Mouse (Mus musculus) olfactory bulb, adult 2 months (tissue): ENCODE measurements at regions not wholly inside any gene's neighbourhood (a gene's known extent, or its start where the extent isn't known, plus 50 kb on each side); places are given as distances from the start of the nearest gene placed in this dataset.
"Not testable (repeated sequence)": the region's sequence is repeated elsewhere in the genome, so short reads cannot be mapped to it uniquely, and the experiment has no call there.

ENCODE experiments used
- H3K27ac ChIP-seq: fragments of 200-500 bp; 2 replicates; pipeline ENCODE4 v1.5.1; 2012; ENCODE audit warnings: low read depth, low read length; ENCODE audit not compliant: insufficient read depth
- H3K4me1 ChIP-seq: fragments of 200-500 bp; 2 replicates; pipeline ENCODE4 v1.6.1; 2012; ENCODE audit warnings: low read length; ENCODE audit not compliant: control insufficient read depth, insufficient read depth
- H3K4me3 ChIP-seq: fragments of 200-500 bp; 2 replicates; pipeline ENCODE4 v1.5.1; 2012; ENCODE audit warnings: mild to moderate bottlenecking, low read depth, low read length, moderate library complexity; ENCODE audit not compliant: insufficient read depth
- CTCF ChIP-seq: fragments of 200-500 bp; IDR thresholded peaks from 2 replicates; pipeline ENCODE4 v1.5.1; 2012; ENCODE audit warnings: low read depth, mild to moderate bottlenecking, low read length, moderate library complexity; ENCODE audit not compliant: insufficient read depth
- POLR2A ChIP-seq: fragments of 200-500 bp; IDR thresholded peaks from 2 replicates; pipeline ENCODE4 v1.6.1; 2012; ENCODE audit warnings: mild to moderate bottlenecking, low read depth, low read length, moderate library complexity; ENCODE audit not compliant: insufficient read depth
- WGBS: fragments of 180-500 bp; shearing (Covaris S2); methylation state at CpG from one replicate; pipeline ENCODE4 v1.1.7; 2018; 5-methylcytosine and 5-hydroxymethylcytosine counted together

GRCm38 (mm10) chr13:42000966-42001365, 50.9 kb upstream of the Hivep1 start:
- H3K4me3 ChIP-seq: no peak overlapping the region
- H3K27ac ChIP-seq: no peak overlapping the region
- no peak for TF ChIP-seq CTCF
- TF ChIP-seq POLR2A: no peak
- WGBS: 96% methylated on average over 3 of the region's 3 CpGs
- H3K4me1 ChIP-seq: no peaks in the 10 kb centered on the region

GRCm38 (mm10) chr13:41997883-41998282, 53.9 kb upstream of the Hivep1 start:
- H3K27ac ChIP-seq: no peak overlapping the region
- H3K4me1 ChIP-seq: no peaks in the 10 kb centered on the region
- WGBS: 41% methylated on average over 9 of the region's 9 CpGs
- TF ChIP-seq POLR2A (no peak), CTCF (no peak)
- no peak overlapping the region for H3K4me3 ChIP-seq

GRCm38 (mm10) chr13:41994126-41994525, 57.7 kb upstream of the Hivep1 start:
- WGBS: 74% methylated on average over 3 of the region's 3 CpGs
- Histone ChIP-seq H3K4me1 (no peaks in the 10 kb centered on the region), H3K27ac (no peak overlapping the region), H3K4me3 (no peak overlapping the region)
- no peak for TF ChIP-seq POLR2A
- TF ChIP-seq CTCF: no peak

GRCm38 (mm10) chr13:41975918-41976317, 75.9 kb upstream of the Hivep1 start:
- TF ChIP-seq CTCF (no peak), POLR2A (no peak)
- Histone ChIP-seq H3K4me3 (no peak overlapping the region), H3K4me1 (no peaks in the 10 kb centered on the region), H3K27ac (no peak overlapping the region)
- 84% methylated on average over 3 of the region's 3 CpGs for WGBS

GRCm38 (mm10) chr13:41962915-41963314, 88.9 kb upstream of the Hivep1 start:
- 78% methylated on average over 3 of the region's 3 CpGs for WGBS
- no peaks in the 10 kb centered on the region for H3K4me1 ChIP-seq
- no peak overlapping the region for H3K4me3 ChIP-seq
- H3K27ac ChIP-seq: no peak overlapping the region
- TF ChIP-seq POLR2A (no peak), CTCF (no peak)

- not testable (repeated sequence) for H3K27ac ChIP-seq, H3K4me3 ChIP-seq, H3K4me1 ChIP-seq
- WGBS: 88% methylated on average over 3 of the region's 3 CpGs
Observed at GRCm38 (mm10) chr13:41960960-41961359, 90.9 kb upstream of the Hivep1 start.

- Histone ChIP-seq H3K4me3 (no peak overlapping the region), H3K27ac (no peak overlapping the region), H3K4me1 (no peaks in the 10 kb centered on the region)
- TF ChIP-seq CTCF (no peak), POLR2A (no peak)
- WGBS: 67% methylated on average over 4 of the region's 4 CpGs
Observed at GRCm38 (mm10) chr13:41957932-41958331, 93.9 kb upstream of the Hivep1 start.

- TF ChIP-seq CTCF (no peak), POLR2A (no peak)
- Histone ChIP-seq H3K27ac (no peak overlapping the region), H3K4me1 (no peaks in the 10 kb centered on the region), H3K4me3 (no peak overlapping the region)
- WGBS: 93% methylated on average over 4 of the region's 4 CpGs
Observed at GRCm38 (mm10) chr13:41955884-41956283, 95.9 kb upstream of the Hivep1 start.

- WGBS: 72% methylated on average over 3 of the region's 3 CpGs
- TF ChIP-seq CTCF (no peak), POLR2A (no peak)
Observed at GRCm38 (mm10) chr13:41955198-41955597, 96.6 kb upstream of the Hivep1 start.

GRCm38 (mm10) chr13:41952453-41952852, 99.4 kb upstream of the Hivep1 start:
- Histone ChIP-seq H3K4me3 (no peak overlapping the region), H3K27ac (no peak overlapping the region), H3K4me1 (no peaks in the 10 kb centered on the region)
- TF ChIP-seq CTCF (no peak), POLR2A (no peak)
- WGBS: 58% methylated on average over 3 of the region's 3 CpGs

More at GRCm38 (mm10) chr13:41955198-41955597, 96.6 kb upstream of the Hivep1 start:
- H3K4me1 ChIP-seq: no peaks in the 10 kb centered on the region
- H3K27ac ChIP-seq: no peak overlapping the region
- no peak overlapping the region for H3K4me3 ChIP-seq

- H3K4me3 ChIP-seq: no peak overlapping the region
- WGBS: 80% methylated on average over 3 of the region's 3 CpGs
- H3K4me1 ChIP-seq: no peaks in the 10 kb centered on the region
- TF ChIP-seq POLR2A: no peak
- no peak for TF ChIP-seq CTCF
- H3K27ac ChIP-seq: no peak overlapping the region
Observed at GRCm38 (mm10) chr13:41948241-41948640, 100.8 kb upstream of the Adtrp start.
